Mouse (Mus musculus) lung, postnatal 10 days (tissue): ENCODE data around the gene Commd1.

Source experiments
- DNase-seq: peaks from one replicate; pipeline ENCODE4 v3.0.0; 2021

Gene Commd1

DNA sequence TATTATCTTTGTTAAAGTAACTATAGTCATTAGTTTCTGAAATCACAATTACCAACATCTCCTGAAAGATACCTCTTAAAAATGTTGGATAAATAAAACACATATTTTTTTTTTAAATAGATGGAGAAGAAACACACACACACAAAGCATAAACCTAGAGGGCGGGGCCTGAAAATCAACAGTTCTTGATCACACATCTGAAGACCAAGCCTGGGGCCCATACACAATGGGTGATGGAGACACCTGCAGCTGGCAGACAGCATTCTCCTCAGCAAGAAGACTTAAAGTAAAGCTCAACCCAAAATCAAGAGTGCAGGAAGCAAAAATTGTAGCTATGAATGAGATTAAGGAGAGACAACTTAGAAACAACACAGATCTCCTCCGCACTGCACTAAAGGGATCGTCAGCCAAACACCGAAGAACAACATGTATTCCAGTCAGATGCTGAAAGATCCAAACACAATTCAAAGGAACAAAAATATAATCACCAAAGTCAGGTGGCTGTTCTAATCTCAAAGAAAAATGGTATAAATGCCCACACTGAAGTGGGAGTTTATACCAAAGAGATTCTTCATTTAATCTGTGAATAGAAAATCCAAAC is 44.4 kb downstream of the Commd1 start:
- DNase-seq, result no peak

DNA sequence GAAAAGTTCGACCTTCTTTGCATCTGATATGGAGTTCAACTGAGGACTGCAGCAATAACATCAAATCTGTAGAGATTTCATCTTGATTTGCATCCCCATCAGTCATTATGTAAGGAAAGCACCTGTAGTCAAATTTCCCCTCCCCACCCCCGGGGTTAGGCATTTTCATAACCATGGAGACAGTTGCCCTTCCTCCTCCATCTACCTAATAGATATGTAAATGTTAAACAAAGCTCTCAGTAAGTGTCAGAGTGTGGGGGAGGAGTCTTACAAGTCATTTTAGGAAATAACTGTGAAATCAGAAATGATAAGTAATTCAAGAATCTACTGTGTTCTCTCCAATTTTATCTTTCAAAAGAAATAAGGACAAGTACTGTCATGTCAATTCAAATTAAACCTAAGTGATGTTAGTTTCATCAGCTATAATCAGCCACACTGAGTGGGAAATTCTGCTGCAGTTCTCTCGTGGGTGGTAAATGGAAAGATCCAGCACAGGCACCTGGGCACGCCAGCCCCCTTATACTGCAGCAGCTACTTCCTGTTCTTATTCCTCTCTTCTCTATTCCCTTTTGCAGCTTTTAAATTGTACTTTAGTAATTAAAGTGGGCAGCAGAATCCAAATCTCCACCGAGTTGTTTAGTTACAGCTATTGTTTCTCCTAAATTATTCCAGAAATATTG is 45.6 kb downstream of the Commd1 start:
- no peak for DNase-seq

DNA sequence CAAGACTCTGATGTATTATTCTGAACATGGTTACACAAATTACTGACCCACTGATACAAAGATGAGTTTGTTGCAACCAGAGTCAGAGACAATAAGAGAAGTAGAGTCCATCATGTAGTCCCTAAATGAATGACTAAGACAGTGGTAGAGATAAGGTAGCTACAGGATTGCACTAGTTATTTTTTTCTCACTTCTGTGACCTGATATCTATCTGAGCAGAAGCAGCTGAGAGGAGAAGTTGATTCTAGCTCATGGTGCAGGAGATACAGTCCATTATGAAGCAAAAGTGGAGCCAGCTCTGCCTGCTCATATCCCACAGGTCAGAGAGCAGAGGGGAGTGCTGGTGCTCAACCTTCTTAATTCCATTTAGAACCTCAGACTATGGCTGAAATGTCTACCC is 50.0 kb downstream of the Commd1 start:
- no peak for DNase-seq

DNA sequence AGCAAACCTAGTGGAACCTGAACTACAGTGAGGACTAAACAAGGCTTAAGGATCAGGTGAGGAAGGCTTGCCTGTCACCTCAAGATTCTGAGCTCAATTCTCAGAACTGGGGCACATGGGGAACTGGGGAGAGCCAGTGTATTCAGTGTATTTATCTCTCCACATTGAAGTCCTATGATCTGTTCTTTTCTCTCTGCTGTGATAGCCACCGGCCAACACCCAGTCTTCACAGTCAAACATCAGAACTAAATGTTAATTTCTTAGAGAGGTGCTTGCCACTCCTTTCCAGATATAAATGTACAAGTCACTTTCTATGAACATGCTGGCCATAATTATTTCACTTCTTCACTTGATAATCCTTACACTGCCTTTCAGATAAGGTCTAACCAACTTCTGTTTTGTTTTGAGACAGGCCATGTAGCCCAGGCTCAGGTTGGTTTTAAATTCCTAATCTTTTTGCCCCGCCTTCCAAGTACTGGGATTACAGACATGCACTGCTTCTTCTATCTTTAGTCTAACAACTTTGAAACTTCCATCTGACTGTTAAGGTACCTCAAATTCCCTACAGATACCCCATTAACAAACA is 50.8 kb downstream of the Commd1 start:
- DNase-seq, result no peak

DNA sequence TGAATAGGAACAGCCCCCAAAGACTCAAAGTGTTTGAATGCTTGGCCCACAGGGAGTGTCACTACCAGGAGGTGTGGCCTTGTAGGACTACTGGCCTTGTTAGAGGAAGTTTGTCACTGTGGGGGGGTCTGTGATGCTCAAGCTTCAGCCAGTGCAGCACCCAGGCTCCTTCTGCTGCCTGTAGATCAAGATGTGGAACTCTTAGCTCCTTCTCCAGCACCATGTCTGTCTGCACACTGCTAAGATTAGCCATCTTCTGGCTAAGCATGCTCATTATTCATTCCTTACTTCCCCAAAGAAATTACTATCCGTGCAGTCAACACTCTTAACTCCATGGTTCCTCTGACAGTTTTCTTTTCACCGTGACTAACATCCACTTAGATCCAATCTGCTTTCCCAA is 52.1 kb downstream of the Commd1 start:
- no peak for DNase-seq

DNA sequence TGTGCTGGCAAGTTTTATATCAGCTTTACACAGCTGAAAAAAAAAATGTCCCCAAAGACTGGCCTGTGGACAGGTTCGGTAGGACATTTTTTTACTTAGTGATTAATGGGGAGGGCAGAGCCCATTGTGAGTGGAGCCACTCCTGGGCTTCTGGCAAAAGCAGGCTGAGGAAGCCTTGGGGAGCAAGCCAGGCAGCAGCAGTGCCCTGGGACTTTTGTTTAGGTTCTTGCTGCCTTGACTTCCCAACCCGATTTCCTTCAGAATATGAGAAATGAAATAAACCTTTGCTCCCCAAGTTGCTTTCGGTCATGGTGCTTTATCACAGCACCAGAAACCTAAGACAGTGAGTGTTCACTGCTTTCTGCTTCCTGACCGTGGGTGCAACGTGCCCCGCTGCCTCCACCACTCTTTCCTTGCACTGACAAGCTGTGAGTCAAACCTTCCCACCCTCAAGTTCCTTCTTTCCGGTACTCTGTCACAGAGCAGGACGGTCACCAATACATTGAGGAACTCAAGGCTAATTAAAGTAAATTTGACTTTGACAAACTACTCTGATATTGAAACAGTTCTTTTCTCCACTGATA is 53.5 kb downstream of the Commd1 start:
- DNase-seq, result no peak

DNA sequence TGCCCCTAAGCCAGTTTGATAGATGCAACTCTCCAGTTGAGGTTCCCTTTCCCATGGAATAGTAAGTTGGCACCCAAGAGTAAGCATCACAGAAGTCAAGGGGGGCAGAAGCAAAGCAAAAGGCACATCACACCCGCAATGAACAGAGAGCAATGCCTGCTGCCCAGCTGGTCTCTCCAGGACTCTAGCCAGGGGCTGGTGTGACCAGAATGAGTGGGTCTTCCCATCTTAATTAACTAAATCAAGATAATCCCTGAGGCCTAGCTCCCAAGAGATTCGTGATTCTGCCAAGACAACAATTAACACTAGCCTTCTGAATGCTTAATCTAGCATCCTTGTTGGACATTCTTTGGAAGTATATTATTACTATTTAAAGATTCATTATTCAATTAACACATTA is 58.6 kb downstream of the Commd1 start:
- no peak for DNase-seq

DNA sequence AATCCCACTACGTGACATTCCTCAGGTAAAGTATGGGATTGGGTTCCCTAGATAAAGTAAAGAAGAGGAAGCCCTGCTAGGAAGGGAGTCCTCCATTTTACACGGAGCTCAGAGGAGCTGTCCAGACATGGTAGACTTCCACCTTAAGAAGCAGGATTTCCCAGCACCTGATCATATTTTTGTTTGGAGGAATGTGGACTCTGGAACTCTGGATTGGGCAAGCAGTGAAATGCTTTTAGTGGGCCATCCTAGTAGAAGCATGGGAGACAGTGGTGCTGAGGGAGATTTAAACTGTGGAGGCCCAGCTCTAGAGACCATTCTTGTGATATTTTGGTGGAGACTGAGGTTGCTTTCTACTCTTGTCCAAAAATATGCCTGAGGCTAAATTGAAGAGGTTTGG is 59.6 kb downstream of the Commd1 start:
- DNase-seq, result no peak

DNA sequence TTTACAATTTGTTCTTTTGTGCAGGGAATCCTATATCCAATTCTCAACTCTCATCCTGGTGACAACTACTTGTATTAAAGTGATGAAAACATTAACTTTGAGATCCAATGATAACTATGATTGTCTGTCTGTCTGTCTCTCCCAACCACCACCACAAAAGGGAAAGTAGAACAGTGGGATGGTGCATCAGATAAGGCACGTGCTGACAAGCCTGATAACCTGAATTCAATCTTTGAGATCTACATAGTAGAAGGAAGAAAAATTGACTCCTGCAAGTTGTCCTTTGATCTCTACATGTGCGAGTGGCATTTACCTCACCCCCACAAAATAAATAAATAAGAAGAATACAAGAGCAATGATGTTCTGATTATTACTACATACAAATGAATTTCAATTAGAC is 62.8 kb downstream of the Commd1 start:
- no peak for DNase-seq

DNA sequence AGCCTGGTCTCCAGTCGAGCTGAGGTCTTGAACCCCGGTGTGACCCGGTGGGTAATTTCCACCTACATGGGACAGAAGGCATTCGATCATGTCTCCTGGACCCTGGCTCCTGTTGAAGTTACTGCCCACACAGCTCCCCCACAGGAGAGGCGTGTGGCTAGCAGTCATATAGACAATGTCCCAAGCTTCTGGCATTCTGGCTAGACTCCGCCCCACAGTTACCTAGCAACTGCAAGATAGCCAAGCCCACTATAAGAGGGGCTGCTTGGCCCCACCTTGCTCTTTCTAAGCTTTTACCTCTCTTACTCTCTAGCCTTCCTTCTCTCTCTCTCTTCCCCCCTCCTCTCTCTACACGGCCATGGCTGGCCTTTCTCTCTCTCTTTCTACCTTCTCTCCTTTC is 64.4 kb downstream of the Commd1 start:
- no peak for DNase-seq

DNA sequence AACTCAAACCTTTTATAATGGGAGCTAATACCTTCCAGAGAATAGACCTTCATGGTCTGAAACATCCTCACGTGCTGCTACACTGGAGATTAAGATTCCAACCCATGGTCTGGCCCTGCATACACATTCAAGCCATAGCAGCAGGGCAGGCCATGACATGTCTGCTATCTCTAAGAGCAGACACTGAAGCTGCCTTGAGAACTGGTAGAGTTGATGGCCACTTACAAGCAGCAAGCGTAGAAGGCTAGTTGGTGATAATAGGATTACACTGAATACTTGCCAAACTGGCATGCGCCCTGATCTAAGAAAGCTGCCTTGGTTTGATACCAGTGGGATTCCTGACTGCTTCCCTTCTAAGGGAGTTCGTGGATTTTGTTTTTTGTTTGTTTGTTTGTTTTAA is 68.4 kb downstream of the Commd1 start:
- no peak for DNase-seq

DNA sequence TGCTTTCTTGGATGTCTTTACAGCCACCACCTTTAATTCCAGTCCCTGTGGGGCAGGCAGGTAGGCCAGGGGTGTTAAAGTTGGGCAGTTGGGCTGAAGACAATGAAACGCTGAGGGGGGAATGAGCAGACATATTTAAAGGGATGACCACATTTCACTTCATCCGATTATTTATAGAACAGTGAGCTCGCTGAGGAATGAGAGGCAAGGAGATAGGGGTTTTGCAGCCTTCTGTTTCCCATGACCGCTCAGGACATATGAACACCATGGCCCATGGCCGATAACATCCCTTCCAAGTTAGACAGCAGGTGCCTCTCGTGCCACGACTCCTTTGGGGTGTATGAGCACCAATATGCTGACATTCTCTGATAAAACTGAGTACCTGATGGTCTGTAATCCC is 70.4 kb downstream of the Commd1 start:
- no peak for DNase-seq

DNA sequence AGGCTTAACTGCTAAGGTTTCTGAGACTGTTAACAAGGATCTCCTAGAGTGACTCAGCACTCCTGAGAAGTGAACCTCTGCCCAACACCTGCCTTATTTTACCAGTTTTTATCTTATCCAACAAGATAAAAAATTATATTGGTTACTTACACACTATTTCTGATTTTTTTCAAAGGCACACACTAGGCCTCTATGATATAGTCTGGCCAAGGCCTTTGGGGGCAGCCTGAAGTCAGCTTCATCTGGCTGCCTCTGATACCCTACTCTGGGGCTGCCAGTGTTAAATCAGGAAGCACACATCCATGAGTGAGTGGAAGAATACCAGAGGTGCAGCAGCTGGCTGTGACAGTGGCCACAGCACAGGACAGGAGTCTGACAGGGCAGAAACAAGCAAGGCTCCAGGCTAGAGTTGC is 75.7 kb downstream of the Commd1 start:
- DNase-seq, result no peak

DNA sequence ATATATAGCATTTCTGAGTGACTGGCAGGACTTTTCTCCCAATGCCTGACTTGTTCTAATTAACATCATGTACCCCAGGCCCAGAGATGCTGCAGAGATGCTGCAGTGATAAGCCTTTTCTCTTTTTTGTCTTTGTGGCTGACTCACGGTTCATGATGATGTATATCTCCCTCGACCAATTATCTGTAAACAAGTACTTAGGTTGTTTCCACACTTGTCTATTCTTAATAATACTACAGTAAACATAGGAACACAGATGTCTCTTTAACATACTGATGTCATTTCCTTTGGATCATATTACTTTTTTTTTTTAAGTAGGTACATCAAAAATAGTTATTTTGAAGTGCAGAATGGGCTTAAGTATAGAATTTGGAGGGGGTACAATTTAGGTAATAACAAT is 79.3 kb downstream of the Commd1 start:
- DNase-seq, result no peak

DNA sequence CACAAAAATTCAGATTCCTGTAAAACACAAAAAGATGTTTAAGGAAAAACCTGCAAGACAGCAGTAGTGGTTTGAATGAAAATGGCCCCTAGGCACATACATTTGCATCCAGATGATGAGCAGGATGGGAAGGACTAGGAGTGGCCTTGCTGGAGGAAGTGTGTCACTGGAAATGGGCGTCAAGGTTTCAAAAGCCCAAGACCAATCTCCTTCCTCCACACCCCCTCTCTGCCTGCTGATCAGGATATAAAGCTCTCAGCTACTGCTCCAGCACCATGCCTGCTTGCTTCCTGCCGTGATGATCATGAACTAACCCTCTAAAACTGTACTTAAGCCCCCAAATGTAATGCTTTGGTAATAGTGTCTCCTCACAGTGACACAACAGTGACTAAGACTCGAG is 82.1 kb downstream of the Commd1 start:
- no peak for DNase-seq

DNA sequence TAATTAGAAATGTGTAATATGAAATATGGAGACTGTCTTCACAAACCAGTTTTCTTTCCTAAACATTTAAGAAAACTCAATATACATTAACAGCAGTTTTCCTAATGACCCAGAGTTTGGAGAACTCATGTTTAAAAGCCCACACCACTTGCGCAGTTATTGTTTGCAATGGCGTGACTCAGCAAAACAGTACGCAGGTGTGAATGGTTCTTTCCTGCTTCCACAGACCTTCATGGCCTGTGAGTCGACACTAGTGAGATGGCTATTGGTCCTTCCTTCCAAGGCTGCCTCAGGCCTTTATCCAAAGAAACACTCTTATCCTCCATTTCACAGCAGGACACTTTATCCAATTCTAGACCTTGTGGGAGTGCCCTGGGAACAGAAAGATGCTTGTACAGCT is 84.5 kb downstream of the Commd1 start:
- no peak for DNase-seq

DNA sequence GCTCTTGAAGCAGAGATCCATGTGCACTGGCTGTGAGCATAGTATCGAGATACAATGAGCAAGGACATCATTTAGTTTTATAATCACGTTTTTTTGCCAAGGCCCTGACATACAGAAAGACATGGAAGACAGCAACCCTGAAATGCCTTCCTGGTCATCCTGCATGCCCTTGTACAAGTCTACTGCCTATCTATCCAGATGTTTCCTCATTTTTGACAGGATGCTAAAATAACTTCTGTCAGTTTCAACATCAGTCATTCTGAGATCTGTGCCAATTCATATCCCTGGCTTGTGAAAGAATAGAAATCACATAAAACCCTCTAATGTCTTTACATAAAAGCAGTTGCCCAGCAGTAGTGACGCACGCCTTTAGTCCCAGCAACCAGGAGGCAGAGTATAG is 85.1 kb downstream of the Commd1 start:
- DNase-seq, result no peak

DNA sequence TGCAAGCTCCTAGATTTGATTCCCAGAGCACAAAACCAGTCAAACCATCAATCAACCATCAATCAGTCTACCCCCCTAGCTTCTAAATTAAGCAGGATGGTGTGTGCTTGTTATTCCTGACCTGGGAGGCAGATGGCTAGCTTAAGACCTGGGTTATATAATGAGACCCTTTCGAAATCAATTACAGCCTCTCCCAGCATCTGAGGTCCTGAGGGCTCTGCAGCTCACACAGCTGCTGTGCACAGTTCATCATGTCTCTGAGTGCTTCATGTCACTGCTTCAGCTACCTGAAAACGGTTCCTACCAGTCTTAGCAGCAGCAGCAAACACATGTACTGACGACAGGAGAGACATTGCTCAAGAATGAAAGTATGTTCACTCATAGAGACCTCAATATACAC is 89.1 kb downstream of the Commd1 start:
- DNase-seq, result no peak

DNA sequence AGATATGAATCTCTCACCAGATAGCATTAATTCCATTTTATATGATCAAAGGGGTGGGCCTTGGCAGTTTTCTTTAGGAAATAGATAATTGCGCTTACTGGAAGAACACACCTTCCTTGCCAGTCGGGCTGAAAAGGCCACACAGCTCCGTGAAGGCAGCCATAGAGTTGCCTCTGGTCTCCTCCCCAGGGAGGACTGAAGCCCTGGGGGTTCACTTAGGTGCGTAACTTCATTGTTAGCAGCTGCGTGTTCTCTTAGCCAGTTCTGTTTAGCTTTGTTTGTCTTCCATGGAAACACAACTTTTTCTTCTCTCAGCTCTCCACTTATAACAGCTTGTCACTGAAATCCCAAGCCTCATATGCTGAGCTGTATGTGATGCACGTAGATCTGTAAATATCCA is 89.7 kb downstream of the Commd1 start:
- DNase-seq, result no peak

DNA sequence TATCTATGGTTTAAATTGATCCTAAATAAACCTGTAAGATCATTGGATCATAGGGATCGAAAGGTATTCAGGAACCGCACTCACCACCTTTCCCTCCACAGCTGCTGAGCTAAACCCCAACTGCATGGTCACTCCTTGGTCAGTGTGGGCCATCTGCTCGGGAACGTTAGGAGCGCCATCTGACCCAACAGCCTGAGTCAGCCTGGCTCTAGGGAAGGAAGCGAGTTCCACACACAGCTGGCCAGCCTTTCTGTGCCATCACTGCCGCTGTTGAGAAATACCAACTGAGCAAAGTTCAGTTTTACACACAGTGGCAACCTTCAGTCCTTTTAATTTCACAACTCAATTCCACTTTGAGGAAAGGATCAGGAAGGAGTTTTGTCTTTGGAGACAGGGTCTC is 90.3 kb downstream of the Commd1 start:
- DNase-seq, result peak; percentile 42

DNA sequence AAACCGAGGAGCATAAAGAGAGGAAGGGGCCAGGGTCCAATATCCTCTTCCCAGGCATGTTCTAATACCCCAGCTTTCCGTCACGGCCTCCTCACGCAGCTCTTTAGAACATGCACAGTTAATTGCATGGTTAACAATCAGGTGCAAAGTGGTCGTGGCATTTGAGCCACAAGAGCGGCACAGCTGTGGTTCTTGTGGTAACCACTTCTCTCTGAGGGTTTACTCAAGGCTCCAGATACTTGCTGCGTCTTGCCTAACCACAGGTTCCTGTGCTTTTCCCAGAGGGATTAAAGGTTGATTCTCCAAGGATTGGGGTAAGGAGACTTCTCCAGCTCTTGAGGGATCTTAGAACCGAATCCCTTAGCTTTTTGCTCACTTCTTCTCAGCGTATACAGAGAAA is 90.9 kb downstream of the Commd1 start:
- no peak for DNase-seq

DNA sequence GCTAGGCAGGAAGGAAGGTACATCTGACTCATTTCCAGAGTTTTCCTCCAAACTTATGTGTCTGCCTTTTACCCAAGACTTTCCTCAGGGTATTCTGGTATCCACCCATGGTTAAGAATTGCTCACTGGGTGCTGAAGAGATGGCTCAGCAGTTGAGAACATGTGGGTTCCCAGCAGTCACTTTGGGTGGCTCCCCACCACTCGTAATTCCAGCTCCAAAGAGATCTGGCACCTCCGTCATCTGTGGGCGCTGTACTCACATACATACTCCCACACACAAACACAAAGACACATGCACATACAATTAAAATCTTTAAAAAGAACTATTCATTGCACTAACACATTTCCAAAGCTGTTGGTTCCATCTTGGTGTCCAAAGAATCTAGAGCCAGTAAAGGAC is 93.0 kb downstream of the Commd1 start:
- no peak for DNase-seq

DNA sequence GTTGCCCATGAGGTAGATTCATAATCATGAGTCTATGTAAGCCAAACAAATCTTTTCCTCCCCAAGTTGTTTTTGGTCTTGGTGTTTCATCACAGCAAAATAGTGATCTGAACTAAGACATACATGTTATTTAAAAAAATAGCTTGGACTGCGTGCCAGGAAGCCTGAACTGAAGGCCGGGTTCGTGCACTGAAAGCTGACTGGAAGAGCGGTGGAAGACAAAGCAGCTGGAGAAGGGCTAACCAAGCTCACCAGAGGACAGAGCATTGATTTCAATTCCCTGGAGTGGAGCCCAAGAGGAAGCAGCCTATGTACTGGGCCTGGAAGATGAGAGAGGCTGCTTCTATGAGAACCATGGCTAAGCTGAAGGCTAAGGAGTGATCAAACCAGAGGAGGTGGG is 95.2 kb downstream of the Commd1 start:
- DNase-seq, result peak; percentile 24

DNA sequence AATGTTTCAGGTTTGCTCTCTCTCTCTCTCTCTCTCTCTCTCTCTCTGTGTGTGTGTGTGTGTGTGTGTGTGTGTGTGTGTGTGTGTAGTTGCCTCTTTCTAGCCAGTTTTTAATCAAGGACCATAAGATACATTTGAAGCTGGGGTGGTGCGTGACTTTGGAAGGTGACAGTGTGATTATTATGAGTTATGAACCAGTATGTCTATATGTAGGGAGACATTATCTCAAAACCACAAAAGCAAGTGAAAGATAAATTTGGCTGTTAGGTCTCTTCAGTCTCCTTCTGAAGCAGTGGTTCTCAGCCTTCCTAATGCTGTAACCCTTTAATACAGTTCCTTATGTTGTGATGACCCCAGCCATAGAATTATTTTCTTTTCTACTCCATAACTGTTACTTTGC is 96.8 kb downstream of the Commd1 start:
- DNase-seq, result no peak

DNA sequence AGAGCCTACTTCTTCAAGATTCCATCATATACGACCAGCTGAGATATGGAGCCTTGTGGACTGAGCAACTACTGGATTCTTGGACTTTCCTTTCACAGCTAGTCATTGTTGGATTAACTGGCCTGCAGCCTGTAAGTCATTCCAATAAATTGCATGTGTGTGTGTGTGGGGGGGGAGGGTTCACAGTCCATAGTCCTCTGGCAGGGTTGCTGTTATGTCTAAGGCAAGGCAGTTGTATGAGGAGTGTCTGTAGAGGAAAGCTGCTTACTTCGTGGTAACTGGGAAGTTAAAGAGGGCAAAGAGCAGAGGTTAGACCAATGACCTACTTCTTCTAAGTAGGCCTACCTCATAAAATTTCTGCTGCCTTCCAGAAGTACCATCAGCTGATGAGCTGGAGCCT is 98.5 kb downstream of the Commd1 start:
- DNase-seq, result no peak
